Mouse (Mus musculus) kidney, postnatal 10 days (tissue): ENCODE results near the gene Prkag2.

ENCODE experiments used
- DNase-seq: peaks from one replicate; pipeline ENCODE4 v3.0.0; 2021; ENCODE audit warnings: mixed read lengths

Prkag2 gene

GRCm38 (mm10) chr5:24907737-24908136 lies 192.7 kb downstream of the Prkag2 start:
- no peak for DNase-seq

GRCm38 (mm10) chr5:24906844-24907243 lies 193.6 kb downstream of the Prkag2 start:
- no peak for DNase-seq

GRCm38 (mm10) chr5:24904941-24905340 lies 195.5 kb downstream of the Prkag2 start:
- DNase-seq = no peak

- DNase-seq = no peak
Measured at GRCm38 (mm10) chr5:24904423-24904822, 196.0 kb downstream of the Prkag2 start.

GRCm38 (mm10) chr5:24904001-24904400 lies 196.4 kb downstream of the Prkag2 start:
- DNase-seq = no peak

- peak; percentile 52 for DNase-seq
Measured at GRCm38 (mm10) chr5:24902835-24903234, 197.6 kb downstream of the Prkag2 start.

- no peak for DNase-seq
Measured at GRCm38 (mm10) chr5:24895606-24896005, 204.8 kb downstream of the Prkag2 start.

- DNase-seq = no peak
Measured at GRCm38 (mm10) chr5:24894814-24895213, 205.6 kb downstream of the Prkag2 start.

- DNase-seq = peak; percentile 60
Measured at GRCm38 (mm10) chr5:24892461-24892860, 208.0 kb downstream of the Prkag2 start.

- no peak for DNase-seq
Measured at GRCm38 (mm10) chr5:24889860-24890259, 210.6 kb downstream of the Prkag2 start.

- DNase-seq = no peak
Measured at GRCm38 (mm10) chr5:24888874-24889591, 211.4 kb downstream of the Prkag2 start.

GRCm38 (mm10) chr5:24887271-24887670 lies 213.2 kb downstream of the Prkag2 start:
- DNase-seq = no peak

- no peak for DNase-seq
Measured at GRCm38 (mm10) chr5:24878713-24879112, 221.7 kb downstream of the Prkag2 start.

GRCm38 (mm10) chr5:24877836-24878624 lies 222.4 kb downstream of the Prkag2 start:
- peak; percentile 35 for DNase-seq

GRCm38 (mm10) chr5:24876653-24877052 lies 223.8 kb downstream of the Prkag2 start:
- DNase-seq = no peak

GRCm38 (mm10) chr5:24874111-24874510 lies 226.3 kb downstream of the Prkag2 start:
- no peak for DNase-seq

- no peak for DNase-seq
Measured at GRCm38 (mm10) chr5:24873221-24873620, 227.2 kb downstream of the Prkag2 start.

- DNase-seq = no peak
Measured at GRCm38 (mm10) chr5:24871276-24871675, 229.2 kb downstream of the Prkag2 start.

- DNase-seq = no peak
Measured at GRCm38 (mm10) chr5:24869796-24870289, 230.6 kb downstream of the Prkag2 start.

GRCm38 (mm10) chr5:24863804-24864203 lies 236.6 kb downstream of the Prkag2 start:
- DNase-seq = no peak

GRCm38 (mm10) chr5:24861449-24861930 lies 239.0 kb downstream of the Prkag2 start:
- DNase-seq = no peak

GRCm38 (mm10) chr5:24860635-24861448 lies 239.6 kb downstream of the Prkag2 start:
- DNase-seq = peak; percentile 22
